Mouse (Mus musculus): ENCODE data around the gene Cdc73.
"Not testable (repeated sequence)": the region's sequence is repeated elsewhere in the genome, so short reads cannot be mapped to it uniquely, and the experiment has no call there.

Cdc73 gene

GRCm38 (mm10) chr1:143675734-143676361 lies 26.8 kb downstream of the Cdc73 start:
- no peak for DNase-seq (ENCODE audit: low spot score)

- DNase-seq (ENCODE audit: low spot score) = not testable (repeated sequence)
Observed at GRCm38 (mm10) chr1:143664786-143665185, 37.9 kb downstream of the Cdc73 start.

GRCm38 (mm10) chr1:143663197-143663596 lies 39.5 kb downstream of the Cdc73 start:
- no peak for DNase-seq (ENCODE audit: low spot score)

- no peak for DNase-seq (ENCODE audit: low spot score)
Observed at GRCm38 (mm10) chr1:143653646-143654045, 49.0 kb downstream of the Cdc73 start.

GRCm38 (mm10) chr1:143650317-143650716 lies 52.4 kb downstream of the Cdc73 start:
- no peak for DNase-seq (ENCODE audit: low spot score)

- DNase-seq (ENCODE audit: low spot score) = no peak
Observed at GRCm38 (mm10) chr1:143646219-143646618, 56.5 kb downstream of the Cdc73 start.

GRCm38 (mm10) chr1:143645386-143645785 lies 57.3 kb downstream of the Cdc73 start:
- no peak for DNase-seq (ENCODE audit: low spot score)

- no peak for DNase-seq (ENCODE audit: low spot score)
Observed at GRCm38 (mm10) chr1:143644221-143644620, 58.5 kb downstream of the Cdc73 start.

- no peak for DNase-seq (ENCODE audit: low spot score)
Observed at GRCm38 (mm10) chr1:143640650-143641407, 61.9 kb downstream of the Cdc73 start, which contains the start of gene B3galt2. Gene B3galt2, plus strand, starts transcription at chr1:143640664.

- DNase-seq (ENCODE audit: low spot score) = no peak
Observed at GRCm38 (mm10) chr1:143632854-143633587, 69.7 kb downstream of the Cdc73 start.

- no peak for DNase-seq (ENCODE audit: low spot score)
Observed at GRCm38 (mm10) chr1:143632361-143632760, 70.3 kb downstream of the Cdc73 start.

- no peak for DNase-seq (ENCODE audit: low spot score)
Observed at GRCm38 (mm10) chr1:143631337-143631736, 71.4 kb downstream of the Cdc73 start.

GRCm38 (mm10) chr1:143622634-143623033 lies 80.1 kb downstream of the Cdc73 start:
- DNase-seq (ENCODE audit: low spot score) = no peak

GRCm38 (mm10) chr1:143621930-143622329 lies 80.8 kb downstream of the Cdc73 start:
- no peak for DNase-seq (ENCODE audit: low spot score)

GRCm38 (mm10) chr1:143619760-143620159 lies 82.9 kb downstream of the Cdc73 start:
- DNase-seq (ENCODE audit: low spot score) = no peak

- DNase-seq (ENCODE audit: low spot score) = no peak
Observed at GRCm38 (mm10) chr1:143612901-143613300, 89.8 kb downstream of the Cdc73 start.

- DNase-seq (ENCODE audit: low spot score) = no peak
Observed at GRCm38 (mm10) chr1:143608911-143609310, 93.8 kb downstream of the Cdc73 start.

- no peak for DNase-seq (ENCODE audit: low spot score)
Observed at GRCm38 (mm10) chr1:143596864-143597263, 105.8 kb downstream of the Cdc73 start.

- no peak for DNase-seq (ENCODE audit: low spot score)
Observed at GRCm38 (mm10) chr1:143576824-143577543, 125.7 kb downstream of the Cdc73 start.

GRCm38 (mm10) chr1:143558235-143558634 lies 144.5 kb downstream of the Cdc73 start:
- DNase-seq (ENCODE audit: low spot score) = no peak

- no peak for DNase-seq (ENCODE audit: low spot score)
Observed at GRCm38 (mm10) chr1:143555533-143555932, 147.2 kb downstream of the Cdc73 start.

GRCm38 (mm10) chr1:143554621-143555020 lies 148.1 kb downstream of the Cdc73 start:
- no peak for DNase-seq (ENCODE audit: low spot score)

Data from spleen, adult 12 weeks (tissue).